Mouse (Mus musculus) gonadal fat pad, adult 2 months (tissue): ENCODE data around the gene Dvl3. TPM values are rescaled to one million over a fixed set of nuclear protein-coding genes. Genes with fewer than 3 reads are reported as not detected.
A peak's percentile ranks its signal among the peaks of the same experiment; 100 is the strongest.

Experiments
- DNase-seq: peaks from one replicate; pipeline ENCODE4 v3.0.0-alpha.2; 2012; ENCODE audit warnings: low read depth
- polyA plus RNA-seq: library from polyadenylated mRNA; depleted of rRNA; stranded (reverse); fragments of >200 nt; gene quantifications from 2 replicates; pipeline ENCODE4 v1.2.3, GENCODE M21; 2012

The Dvl3 gene
- polyA plus RNA-seq, 1 experiment: 23.2 TPM

DNA sequence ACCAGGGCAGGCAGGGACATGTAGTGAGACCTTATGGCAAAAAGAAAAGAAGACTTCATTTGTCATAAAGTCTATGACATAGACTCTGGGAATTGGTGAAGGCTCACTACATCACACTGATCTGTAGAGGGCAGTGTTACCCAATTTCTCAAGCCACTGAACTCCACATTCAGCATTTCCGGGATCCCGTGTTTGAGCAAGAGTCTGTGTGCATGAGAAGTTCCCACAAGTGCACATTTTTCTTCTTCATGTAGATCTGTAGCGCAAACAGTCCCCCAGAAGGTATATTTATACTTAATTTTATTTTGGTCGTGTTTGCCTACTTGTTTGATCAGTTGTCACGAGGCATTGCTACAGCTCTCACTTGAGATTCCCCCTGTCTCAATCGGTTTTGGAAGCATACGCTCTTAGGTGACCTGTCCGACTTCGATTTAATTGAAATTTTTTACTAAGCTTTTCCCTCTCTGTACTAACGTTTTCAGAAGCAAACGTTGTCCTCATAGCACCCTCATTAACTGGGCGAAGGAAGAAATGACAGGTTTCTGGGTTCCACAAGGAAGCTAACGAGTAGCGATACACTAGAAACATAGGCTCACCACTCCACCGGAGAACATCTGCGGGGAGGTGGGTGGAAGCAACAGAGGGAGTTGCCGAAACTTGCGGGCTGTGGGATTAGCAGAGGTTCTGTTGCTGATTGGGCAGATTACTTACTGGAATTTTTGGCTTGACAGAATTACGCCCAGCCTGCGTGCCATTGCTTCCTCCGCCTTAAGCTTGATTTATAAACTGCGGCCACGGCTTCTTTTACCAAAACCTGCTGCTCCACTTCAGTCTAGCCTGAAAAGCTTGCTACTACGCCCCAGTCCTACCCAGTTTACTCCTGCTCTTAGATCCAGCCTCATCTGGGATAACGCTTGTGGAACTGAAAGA is 19.8 kb upstream of the Dvl3 start:
- DNase-seq: peak; percentile 68

DNA sequence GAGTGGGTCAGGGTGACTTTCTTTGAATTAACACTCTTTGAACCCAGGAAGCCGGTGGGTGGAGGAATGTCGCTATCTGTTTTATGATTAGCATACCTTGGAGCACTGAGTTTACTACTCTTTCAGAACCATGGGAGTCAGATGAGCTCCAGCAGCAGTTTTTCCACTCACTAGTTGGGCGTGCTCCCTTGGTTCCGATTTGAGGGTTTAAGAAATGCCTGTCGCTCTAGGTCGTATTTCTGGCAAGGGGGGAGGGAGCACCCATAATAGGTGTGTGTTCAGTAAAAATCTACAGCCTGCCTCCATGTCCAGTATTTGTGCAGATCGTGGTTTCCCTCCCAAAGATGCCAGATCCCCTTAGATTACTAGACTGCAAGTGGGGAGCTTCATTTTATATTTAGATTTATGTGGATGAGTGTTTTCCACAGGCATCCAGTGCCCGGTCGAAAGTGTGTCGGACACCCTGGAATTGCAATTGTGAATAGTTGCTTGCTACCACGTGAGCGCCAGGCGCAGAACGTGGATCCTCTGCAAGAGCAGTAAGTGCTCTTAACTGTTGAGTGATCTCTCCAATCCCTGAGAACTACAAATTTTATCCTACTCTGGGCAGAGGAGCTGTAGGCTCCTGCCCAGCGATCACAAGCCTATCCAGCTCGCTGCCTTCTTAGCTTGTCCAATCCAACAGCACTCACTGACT is 18.7 kb upstream of the Dvl3 start:
- no peak for DNase-seq

DNA sequence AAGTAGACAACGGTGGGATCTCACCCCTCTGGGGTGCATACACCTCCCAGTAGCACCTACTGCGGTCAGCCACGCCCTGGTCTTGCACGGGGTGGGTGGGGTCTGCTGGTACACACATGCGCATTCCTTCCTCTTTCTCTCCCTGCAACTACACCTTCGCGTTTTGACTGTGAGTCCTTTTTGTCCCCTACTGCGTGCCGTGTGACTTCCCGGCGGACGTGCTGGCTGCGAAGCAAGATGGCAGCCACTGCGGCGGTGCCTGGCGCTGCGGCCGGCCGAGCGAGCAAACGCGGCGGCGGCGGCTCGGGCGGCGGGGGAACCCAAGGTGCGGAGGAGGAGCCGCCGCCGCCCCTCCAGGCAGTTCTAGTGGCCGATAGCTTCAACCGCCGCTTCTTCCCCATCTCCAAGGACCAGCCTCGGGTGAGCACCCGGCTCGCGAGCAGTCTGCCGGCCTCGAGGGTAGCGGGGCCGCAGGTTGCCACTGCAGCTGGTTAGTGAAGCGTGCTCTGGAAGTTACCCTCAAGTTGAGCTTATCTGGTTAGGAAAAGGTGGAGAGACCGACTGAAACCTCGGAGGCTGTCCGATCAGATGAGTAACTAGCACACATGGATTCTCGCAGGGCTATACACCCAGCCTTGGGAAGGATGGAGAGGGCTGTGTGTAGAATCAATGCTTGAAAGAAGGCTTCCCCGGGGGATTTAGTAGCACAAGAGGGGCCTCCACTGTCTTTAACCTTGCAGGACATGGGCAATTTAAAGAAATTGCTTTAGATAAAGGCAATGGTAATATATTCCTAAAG is 17.9 kb upstream of the Dvl3 start, which contains the start of gene Eif2b5:
Gene Eif2b5 (plus strand): TSS at position 141 of the 799 bp plus-strand sequence.
- DNase-seq: peak; percentile 85

DNA sequence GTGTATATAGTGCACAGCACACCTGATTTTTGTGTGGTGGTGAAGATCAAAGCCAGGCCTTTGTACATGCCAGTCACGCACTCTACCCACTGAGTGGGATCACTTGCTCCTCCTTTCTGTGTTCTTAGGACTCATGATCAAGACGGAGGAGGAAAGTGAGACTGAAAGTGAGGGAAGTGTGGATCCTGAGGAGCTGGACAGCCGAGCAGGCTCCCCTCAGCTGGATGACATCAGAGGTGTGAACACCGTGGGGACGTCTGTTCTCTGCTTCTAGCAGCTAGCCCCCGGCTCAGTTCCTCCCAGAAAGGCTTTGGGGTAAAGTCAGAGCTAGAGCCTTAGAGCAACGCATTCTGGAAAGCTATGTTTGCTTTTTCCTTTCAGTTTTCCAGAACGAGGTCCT is 10.8 kb upstream of the Dvl3 start:
- DNase-seq: no peak

DNA sequence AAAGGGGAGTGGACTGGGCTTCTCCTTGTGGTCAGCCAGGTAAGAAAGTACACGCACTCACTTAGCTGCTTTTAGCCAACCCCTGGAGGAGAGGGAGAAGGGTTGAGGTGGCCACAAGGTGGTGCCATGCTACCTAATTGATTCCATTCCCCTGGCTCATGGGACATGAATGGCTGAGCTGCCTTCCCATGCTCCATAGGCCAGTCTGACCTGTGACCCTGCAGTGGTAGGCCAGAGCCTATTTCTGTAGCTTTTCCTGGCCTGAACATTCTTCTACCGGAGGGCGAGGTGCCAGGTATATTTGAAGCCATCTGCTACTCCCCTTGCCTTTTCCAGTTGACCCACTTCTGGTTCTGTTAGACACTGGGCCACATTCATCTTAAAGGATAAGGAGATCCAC is 7.4 kb upstream of the Dvl3 start:
- no peak for DNase-seq

DNA sequence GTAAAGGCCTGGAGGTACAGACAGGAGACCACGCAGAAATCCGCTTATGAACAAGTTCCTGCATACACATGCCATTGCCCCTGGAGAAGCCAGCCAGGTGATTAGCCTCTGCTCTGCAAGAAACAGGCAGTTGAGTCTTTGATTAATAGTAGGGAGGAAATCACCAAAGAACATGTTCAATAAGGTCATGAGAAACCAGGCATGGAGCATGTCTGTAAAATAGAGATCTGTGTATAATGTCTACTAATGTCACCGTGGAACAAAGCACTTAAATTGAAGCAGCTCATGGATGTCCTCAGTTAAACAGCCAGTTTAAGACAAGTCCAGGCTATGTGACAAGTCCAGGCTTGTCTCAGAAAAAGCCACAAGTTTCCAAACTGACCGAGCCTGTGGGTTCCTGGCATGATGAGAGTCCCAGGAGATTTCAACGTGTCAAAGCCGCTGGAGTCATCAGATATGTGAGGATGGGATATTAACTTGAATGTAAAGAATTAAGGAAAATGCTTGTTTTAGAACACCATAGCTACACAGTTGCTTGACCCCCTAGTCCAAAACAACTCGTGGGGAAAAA is 5.4 kb upstream of the Dvl3 start:
- peak; percentile 55 for DNase-seq

DNA sequence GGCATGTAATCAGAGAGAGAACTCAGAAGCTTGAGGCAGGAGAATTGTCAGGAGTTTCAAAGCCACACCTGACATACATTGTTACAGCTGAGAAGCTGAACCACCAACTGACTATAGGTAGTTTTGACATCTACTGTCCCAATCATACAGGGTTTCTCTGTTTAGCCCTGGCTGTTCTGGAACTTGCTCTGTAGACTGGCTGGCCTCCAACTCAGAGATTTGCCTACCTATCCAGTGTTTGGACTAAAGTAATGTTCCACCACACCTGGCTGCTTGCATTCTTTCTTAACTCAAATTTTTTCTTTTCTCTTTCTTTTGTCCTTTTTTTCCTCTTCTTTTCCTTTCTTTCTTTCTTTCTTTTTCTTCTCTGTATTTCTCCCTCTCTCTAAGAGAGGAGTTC is 750 bp upstream of the Dvl3 start:
- DNase-seq: no peak

DNA sequence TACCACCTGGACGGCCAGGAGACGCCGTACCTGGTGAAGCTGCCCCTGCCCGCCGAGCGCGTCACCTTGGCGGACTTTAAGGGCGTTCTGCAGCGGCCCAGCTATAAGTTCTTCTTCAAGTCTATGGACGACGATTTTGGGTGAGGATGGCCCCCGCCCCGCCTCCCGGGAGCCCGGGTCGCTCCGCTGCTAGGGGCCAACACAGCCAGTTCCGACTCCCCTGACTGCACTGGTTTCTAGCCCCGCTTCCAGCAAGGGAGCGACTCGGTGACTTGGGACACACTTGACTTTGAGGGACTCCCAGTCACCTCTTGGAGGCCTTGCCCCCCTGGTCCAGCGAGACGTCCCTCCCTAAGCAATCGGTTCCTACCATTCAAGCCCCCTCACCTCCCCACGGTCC is 434 bp downstream of the Dvl3 start:
- no peak for DNase-seq

DNA sequence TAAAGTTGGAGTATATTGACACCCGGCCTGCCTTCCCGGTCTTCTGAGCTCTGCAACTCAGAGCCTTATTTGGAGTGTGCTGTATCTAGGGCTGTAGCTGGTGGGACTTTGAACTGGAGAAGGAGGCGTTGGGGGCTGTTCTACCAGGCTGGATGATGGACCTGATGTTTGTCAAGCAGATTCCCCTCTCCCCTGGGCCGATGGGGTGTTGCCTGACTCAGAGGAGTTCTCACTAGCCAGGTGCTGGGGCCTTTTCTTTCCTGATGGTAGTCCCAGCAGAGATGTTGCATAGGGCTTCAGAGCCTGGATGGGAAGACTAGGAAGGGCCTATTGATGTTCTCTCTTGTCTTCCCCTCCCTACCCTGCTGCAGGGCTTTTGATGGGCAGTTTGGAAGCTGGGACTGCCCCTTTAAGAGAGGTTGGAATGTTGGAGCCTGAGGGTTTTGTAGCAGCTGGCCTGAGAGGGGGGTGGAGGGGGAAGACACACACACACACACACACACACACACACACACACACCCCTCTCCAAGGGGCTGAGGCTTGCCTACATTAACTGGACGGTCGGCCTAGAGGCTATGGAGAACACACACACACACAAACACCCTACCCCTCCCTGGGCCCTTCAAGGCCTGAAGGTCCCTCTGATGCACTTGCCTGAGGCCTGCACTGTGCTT is 1.1 kb downstream of the Dvl3 start:
- no peak for DNase-seq

DNA sequence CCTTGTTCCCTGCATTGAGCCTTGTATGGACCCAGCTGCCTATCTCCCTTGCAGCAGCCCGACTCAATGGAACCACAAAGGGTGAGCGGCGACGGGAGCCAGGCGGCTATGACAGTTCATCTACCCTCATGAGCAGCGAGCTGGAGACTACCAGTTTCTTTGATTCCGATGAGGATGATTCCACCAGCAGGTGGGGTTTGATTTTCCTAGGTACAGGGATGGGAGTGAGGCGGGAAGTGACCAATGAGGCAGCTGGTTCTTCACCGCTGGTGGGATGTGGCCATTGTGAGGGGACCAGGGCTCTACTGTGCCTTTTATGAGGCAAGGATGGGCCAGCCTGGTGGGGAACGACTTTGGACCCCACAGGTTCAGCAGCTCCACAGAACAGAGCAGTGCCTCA is 7.1 kb downstream of the Dvl3 start:
- DNase-seq: no peak

DNA sequence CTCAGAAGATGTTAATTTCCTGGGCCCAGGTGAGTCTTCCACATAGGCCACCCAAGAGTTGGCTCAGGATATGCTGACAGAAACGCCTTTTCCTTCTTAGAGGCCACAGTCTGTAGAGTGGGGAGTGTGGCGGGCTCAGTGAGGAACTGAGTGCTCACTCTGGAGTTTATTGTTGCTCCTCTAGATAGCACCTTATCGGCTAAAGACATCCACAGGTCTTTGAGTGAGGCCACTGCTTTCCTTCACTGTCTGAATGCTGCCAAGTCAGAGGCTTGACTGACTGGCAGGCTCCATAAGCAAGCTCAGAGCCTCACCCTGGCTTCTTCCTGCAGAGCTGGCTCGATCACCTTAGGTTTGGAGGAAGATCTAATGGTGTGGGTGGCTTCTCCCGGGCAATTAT is 12.0 kb downstream of the Dvl3 start:
- no peak for DNase-seq

DNA sequence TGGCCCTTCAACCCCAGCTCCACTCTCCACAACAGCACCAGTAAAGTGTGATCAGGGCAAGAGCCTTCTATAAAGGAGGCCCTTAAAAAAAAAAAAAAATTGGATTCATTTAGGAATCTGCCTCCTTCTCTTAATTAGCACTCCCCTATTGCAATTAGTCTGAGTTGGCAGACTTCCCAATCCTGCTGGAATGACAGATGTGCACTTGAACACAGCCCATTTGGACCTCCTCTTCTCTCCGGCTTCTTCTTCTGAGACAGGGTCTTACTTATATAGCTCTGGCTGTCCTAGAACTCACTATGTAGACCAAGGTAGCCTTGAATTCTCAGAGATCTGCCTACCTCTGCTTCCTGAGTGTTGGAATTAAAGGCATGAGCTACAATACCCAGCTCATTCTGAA is 12.6 kb downstream of the Dvl3 start:
- no peak for DNase-seq

DNA sequence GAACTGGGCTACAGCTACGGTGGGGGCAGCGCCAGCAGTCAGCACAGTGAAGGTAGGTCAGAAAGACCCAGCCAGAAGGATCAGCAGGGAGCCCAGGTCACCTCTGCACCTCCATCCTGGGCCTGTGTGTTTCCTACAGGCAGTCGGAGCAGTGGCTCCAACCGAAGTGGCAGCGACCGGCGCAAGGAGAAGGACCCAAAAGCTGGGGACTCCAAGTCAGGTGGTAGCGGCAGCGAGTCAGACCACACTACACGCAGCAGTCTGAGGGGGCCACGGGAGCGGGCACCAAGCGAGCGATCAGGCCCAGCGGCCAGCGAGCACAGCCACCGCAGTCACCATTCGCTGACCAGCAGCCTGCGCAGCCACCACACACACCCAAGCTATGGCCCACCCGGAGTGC is 14.2 kb downstream of the Dvl3 start:
- DNase-seq: no peak

DNA sequence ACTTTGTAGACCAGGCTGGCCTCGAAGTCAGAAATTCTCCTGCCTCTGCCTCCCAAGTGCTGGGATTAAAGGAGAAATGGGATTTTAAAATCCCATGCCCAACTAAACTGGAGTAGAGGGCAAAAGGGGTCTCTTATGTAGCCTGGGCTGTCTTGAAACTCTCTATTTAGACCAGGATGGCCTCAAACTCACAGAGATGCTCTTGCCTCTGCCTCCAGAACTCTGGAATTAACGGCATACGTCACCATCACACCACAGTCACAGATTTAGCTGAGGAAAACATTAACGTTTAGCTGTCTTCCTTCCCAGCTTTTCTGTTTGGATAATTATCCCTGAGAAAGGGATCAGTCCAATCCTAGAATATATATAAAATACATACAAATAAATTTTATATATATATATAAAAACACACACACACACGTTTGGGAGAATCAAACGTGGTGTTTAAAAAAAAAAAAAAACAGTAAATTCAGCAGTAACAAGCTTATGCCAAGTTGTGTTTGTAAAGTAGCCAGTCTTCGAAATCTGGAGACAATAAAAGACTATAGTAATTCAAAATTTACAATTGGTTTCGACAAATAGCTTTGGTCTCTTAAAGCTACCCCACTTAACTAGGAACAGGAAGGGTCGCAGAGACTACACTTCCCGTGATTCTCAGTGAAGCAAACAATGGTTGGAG is 18.0 kb downstream of the Dvl3 start:
- no peak for DNase-seq

DNA sequence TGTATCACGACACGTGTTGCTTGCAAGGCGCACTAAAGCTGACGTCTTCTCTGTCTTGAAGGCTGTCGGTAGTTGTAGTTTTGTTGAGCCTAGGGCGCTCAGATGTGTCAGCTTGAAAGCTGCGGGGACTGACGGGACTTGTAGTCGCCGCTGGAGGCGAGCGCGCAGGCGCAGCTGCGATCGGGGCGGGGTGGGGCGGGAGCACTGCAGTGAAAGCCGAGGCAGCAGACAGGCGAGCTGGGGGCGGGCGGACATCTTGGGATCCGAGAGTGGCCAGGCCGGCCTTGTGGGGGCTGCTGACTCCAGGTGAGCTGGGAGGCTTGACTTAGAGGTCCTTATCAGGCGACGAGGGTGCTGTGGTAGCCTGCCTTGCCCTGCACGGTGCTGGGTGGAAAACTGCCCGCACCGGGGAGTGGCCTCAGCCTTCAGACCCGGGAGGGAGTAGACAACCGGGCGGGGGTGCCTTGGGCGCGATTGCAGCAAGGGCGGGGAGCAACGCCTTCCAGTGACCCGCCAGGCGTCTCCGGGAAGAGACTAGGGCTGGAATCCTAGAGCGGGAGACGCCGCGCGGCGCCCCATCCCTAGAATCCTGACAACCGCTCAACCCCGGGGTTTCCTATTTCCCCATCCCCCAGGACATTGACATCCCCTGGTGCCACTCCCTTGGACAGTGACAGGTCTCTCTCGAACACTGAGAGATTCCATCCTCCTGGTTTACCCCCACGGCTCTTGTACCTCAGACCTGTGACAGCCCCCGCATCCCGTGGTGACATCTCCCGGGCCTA is 18.7 kb downstream of the Dvl3 start, which contains the start of gene Ap2m1:
Gene Ap2m1 (plus strand): TSS at position 183 of the 785 bp plus-strand sequence.
- DNase-seq: peak; percentile 99

DNA sequence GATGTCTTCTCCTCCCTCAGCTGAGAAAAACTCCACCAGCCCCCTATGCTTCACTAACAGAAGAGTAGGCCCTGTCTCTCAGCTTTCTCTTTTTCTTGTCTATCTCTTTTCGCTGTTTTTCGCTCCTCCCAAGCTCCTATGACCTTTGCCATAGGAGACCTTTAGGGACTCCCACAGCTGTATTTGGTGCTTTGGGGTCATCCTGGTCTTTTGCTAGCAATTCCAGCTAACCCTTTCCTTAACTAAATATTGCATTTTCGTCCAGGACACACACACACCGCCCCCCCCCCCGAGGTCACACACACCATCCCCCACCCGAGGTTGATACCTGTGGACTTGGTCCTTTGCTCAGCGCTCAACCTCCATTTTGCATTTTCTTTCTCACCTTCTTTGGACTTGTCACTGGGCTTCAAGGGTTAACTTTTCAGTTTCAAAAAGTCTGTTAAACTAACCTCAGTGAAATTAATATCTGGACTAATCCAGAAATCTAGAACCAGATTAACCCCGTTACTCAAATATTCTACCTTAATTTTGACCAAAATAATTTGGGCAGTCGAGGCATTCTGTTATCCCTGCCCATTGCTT is 19.4 kb downstream of the Dvl3 start:
- DNase-seq: no peak

DNA sequence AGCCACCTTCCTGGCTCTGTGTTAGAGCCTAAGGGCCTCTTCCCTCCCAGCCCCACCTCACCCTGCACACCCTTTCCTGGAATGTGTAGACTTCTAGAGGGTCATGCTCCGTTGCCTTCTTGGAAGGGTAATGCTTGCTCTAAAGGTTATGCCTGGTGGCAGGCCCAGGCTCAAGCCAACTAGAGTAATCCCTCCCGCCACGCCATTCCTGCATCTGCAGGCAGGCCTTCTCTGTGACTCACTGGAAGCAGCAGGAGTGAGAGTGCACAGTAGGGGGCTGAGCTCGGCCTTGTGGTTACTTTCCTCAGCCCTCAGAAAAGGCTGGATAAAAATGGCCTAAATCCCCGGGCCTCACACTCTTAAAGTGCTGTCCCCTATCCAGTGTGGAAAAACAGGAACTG is 20.3 kb downstream of the Dvl3 start:
- DNase-seq: no peak

DNA sequence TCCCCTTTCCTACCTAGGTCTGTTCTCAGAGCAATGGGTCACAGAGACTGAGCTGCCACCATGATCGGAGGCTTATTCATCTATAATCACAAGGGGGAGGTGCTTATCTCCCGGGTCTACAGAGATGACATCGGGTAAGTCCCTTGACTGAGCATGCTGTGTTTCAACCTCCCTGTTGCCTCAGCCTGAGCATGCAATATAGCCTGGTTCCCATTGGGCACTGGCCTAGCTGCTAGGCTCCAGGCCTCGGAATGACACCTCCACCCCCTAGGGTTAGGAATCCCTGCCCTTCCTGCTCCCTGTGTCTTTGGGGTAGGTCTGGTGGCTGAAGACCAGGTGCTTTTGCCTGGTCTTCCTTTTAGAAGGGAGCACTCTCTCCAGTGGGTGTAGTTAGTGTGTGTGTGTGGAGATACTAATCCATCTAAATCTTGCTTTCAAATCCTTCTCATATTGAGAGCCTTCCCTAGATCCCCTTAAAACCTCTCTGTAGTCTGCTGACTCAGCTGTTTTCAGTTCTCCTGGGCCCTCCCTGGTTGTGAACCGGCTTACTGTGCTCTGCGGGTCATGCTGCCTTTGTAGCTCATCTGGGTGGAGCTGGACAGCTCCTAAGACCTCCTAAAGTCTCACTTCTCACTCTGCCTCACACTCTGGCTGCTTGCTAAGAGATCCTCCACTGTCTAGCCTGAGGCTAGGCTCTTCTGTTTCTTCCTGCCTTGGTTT is 21.0 kb downstream of the Dvl3 start:
- DNase-seq: no peak

DNA sequence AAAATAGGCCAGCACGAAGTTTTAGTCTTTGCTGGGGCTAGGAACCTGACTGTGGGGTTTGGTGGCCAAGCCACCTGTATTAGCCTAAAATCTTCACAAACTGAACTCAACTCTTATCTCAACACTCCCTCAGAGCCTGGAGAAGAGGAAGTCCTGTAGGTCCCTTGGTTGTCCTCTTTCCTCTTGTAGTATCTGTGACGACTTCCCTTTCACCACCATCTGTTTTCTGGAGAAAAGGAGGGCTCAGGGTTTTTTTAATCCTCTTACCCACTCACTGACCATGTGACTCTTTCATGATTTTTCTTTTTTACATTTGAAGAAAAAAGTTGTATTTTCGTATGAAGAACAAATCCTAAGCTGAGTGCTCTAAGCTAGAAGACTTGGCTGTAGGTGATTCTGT is 22.9 kb downstream of the Dvl3 start:
- no peak for DNase-seq
